Mouse (Mus musculus) liver, adult 2 months (tissue): ENCODE results near the gene Prkce. TPM values are rescaled to one million over a fixed set of nuclear protein-coding genes. Genes with fewer than 3 reads are reported as not detected.

Experiments used
- DNase-seq: peaks from one replicate; pipeline ENCODE4 v3.0.0-alpha.2; 2011; ENCODE audit warnings: low read depth, low spot score; ENCODE audit errors: extremely low read depth
- H3K27ac ChIP-seq: fragments of 200-500 bp; replicated peaks from 2 replicates; pipeline ENCODE4 v1.5.1; 2012; ENCODE audit warnings: low read depth, mild to moderate bottlenecking, control low read depth, inconsistent platforms, low read length; ENCODE audit not compliant: insufficient read depth
- H3K27me3 ChIP-seq: fragments of 200-500 bp; 2 replicates; pipeline ENCODE4 v1.6.1; 2012; ENCODE audit warnings: mild to moderate bottlenecking, moderate library complexity, low read length, inconsistent platforms; ENCODE audit not compliant: control insufficient read depth, insufficient read depth
- H3K36me3 ChIP-seq: fragments of 200-500 bp; 2 replicates; pipeline ENCODE4 v1.6.1; 2012; ENCODE audit warnings: low read length, inconsistent platforms; ENCODE audit not compliant: control insufficient read depth, insufficient read depth
- H3K4me1 ChIP-seq: fragments of 200-500 bp; 2 replicates; pipeline ENCODE4 v1.6.1; 2011; ENCODE audit warnings: low read length; ENCODE audit not compliant: control insufficient read depth, insufficient read depth
- H3K4me3 ChIP-seq: fragments of 200-500 bp; 2 replicates; pipeline ENCODE4 v1.5.1; 2011; ENCODE audit warnings: low read depth, mild to moderate bottlenecking, control low read depth, low read length, moderate library complexity; ENCODE audit not compliant: insufficient read depth
- H3K79me2 ChIP-seq: fragments of 200-500 bp; 2 replicates; pipeline ENCODE4 v1.6.1; 2012; ENCODE audit warnings: inconsistent platforms, mild to moderate bottlenecking, low read length, moderate library complexity; ENCODE audit not compliant: control insufficient read depth, insufficient read depth
- H3K9ac ChIP-seq: fragments of 200-500 bp; 2 replicates; pipeline ENCODE4 v1.6.1; 2012; ENCODE audit warnings: low read depth, mild to moderate bottlenecking, control low read depth, inconsistent platforms, low read length
- CTCF ChIP-seq: fragments of 200-500 bp; IDR thresholded peaks from 2 replicates; pipeline ENCODE4 v1.5.1; 2011; ENCODE audit warnings: low read depth, low read length, control low read depth
- POLR2A ChIP-seq: fragments of 200-500 bp; IDR thresholded peaks from 2 replicates; pipeline ENCODE4 v1.6.1; 2011; ENCODE audit warnings: low read length, control low read depth; ENCODE audit not compliant: insufficient read depth; ENCODE audit errors: extremely low read depth
- WGBS: fragments of 180-500 bp; shearing (Covaris S2); methylation state at CpG from one replicate; pipeline ENCODE4 v1.1.7; 2018; 5-methylcytosine and 5-hydroxymethylcytosine counted together
- polyA plus RNA-seq: library from polyadenylated mRNA; depleted of rRNA; stranded (reverse); fragments of >200 nt; gene quantifications from 2 replicates; pipeline ENCODE4 v1.2.3, GENCODE M21; 2012
- total RNA-seq: library from RNA; depleted of rRNA; stranded (reverse); fragments of >200 nt; gene quantifications from 2 replicates; pipeline ENCODE4 v1.2.3, GENCODE M21; 2014

Gene Prkce
- total and polyA plus RNA-seq, 2 experiments: 2.0 to 6.4 TPM

DNA sequence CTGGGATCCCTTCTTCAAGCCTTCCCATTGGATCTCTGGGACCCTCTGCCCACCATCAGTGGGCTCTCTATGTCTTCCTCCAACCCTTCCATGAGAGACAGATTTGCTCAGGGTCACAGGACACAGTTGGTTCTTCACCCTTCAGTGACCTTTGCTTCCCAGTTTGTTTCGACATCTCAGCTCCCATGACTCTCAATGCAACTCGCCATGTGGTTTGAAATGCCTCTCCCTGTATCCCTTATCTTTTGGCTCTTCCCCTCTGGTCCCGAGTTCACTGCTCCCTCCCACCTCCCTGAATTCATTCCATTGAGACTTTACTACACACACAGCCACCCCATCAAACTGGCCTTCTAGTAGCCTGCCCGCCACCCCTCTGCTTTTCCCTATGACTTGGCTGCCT is 509.3 kb downstream of the Prkce start:
- no peak overlapping the region for H3K4me3 ChIP-seq
- H3K4me1 ChIP-seq: no peaks in the 10 kb centered on the region
- no peaks in the 10 kb centered on the region for H3K27me3 ChIP-seq
- H3K27ac ChIP-seq: no peak overlapping the region
- TF ChIP-seq CTCF (no peak), POLR2A (no peak)
- H3K9ac ChIP-seq: no peak overlapping the region
- 32% methylated on average over 4 of the region's 4 CpGs for WGBS
- peak; percentile 88 for DNase-seq
- H3K79me2 ChIP-seq: no peaks in the 10 kb centered on the region
- H3K36me3 ChIP-seq: no peaks in the 10 kb centered on the region

GRCm38 (mm10) chr17:86685263-86685662 is 517.7 kb downstream of the Prkce start:
- TF ChIP-seq CTCF (no peak), POLR2A (no peak)
- 85% methylated on average over 4 of the region's 4 CpGs for WGBS
- H3K4me1 ChIP-seq: peaks cover 4% of the 10 kb centered on the region
- H3K27ac ChIP-seq: no peak overlapping the region
- no peak for DNase-seq
- no peaks in the 10 kb centered on the region for H3K36me3 ChIP-seq
- no peak overlapping the region for H3K9ac ChIP-seq
- H3K27me3 ChIP-seq: no peaks in the 10 kb centered on the region
- no peak overlapping the region for H3K4me3 ChIP-seq
- no peaks in the 10 kb centered on the region for H3K79me2 ChIP-seq

DNA sequence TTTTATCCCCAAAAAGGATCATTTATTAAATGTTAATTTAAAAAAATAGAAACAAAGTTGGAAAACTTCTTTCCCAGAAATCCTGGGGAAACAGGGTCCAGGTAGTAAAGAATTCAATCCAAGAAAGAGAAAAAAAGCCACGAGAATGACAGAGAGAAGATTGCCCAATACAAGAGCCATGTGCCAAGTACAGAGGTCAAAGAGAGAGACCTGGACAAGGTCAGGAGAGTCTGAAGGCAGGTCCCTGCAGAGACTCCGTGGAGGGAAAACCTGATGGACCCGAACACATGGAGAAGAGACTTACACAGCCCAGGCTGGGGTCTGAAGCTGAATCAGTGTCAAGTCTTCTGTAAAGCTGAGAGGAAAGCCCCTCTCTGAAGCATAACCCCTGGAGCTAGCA is 519.4 kb downstream of the Prkce start:
- TF ChIP-seq POLR2A (no peak), CTCF (no peak)
- H3K27me3 ChIP-seq: no peaks in the 10 kb centered on the region
- no peak overlapping the region for H3K27ac ChIP-seq
- H3K9ac ChIP-seq: no peak overlapping the region
- no peaks in the 10 kb centered on the region for H3K36me3 ChIP-seq
- DNase-seq: peak; percentile 80
- H3K4me1 ChIP-seq: peaks cover 4% of the 10 kb centered on the region
- 24% methylated on average over 3 of the region's 3 CpGs for WGBS
- H3K4me3 ChIP-seq: no peak overlapping the region
- H3K79me2 ChIP-seq: no peaks in the 10 kb centered on the region

DNA sequence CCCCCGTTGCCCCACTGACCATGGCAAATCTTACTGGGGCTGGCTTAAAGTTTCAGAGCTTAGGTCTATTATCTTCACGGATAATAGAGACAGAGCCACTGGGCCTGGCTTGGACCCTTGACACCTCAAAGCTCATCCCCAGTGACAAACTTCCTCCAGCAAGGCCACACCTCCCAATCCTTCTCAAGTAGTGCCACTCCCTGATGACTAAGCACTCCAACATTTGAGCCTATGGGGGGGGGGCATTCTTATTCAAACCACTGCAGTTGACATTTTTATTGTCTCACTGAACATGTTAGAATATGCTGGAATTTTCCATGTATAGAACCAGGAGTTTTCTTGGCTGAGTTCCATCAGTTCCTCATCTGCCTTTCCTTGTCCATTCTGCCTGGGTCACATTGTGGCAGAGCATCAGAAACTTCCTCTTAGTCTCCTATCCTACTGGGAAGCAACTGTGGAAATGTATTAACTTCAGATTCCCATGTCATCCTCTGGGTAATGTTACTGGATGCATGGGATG is 523.3 kb downstream of the Prkce start:
- Histone ChIP-seq H3K27me3 (no peaks in the 10 kb centered on the region), H3K79me2 (no peaks in the 10 kb centered on the region), H3K9ac (no peak overlapping the region), H3K4me3 (no peak overlapping the region), H3K4me1 (peaks cover 4% of the 10 kb centered on the region), H3K36me3 (no peaks in the 10 kb centered on the region), H3K27ac (no peak overlapping the region)
- 86% methylated on average over 2 of the region's 2 CpGs for WGBS
- no peak for DNase-seq
- no peak for TF ChIP-seq CTCF
- no peak for TF ChIP-seq POLR2A

GRCm38 (mm10) chr17:86697751-86698150 is 530.2 kb downstream of the Prkce start:
- peak; percentile 44 for DNase-seq
- Histone ChIP-seq H3K4me1 (no peaks in the 10 kb centered on the region), H3K79me2 (no peaks in the 10 kb centered on the region), H3K36me3 (no peaks in the 10 kb centered on the region), H3K4me3 (no peak overlapping the region), H3K9ac (no peak overlapping the region), H3K27me3 (no peaks in the 10 kb centered on the region), H3K27ac (no peak overlapping the region)
- WGBS: 92% methylated on average over 2 of the region's 2 CpGs
- TF ChIP-seq POLR2A (no peak), CTCF (no peak)

- 83% methylated on average over 4 of the region's 4 CpGs for WGBS
- TF ChIP-seq CTCF (no peak), POLR2A (no peak)
- Histone ChIP-seq H3K27ac (no peak overlapping the region), H3K36me3 (no peaks in the 10 kb centered on the region; the same call in 1 of the 2 replicates), H3K27me3 (no peaks in the 10 kb centered on the region), H3K4me1 (no peaks in the 10 kb centered on the region), H3K4me3 (no peak overlapping the region), H3K9ac (no peak overlapping the region), H3K79me2 (no peaks in the 10 kb centered on the region)
- DNase-seq: no peak
Observed at GRCm38 (mm10) chr17:86703336-86703735, 535.8 kb downstream of the Prkce start.
